Mouse (Mus musculus) c-Kit-positive CD71-positive TER-119-positive erythroid progenitor cells, embryonic 14.5 days (primary cell): ENCODE results near the gene Ppfia3.

ENCODE experiments used
- DNase-seq: peaks from one replicate; pipeline ENCODE4 v3.0.0-alpha.2; 2013; ENCODE audit warnings: low spot score

The Ppfia3 gene

DNA sequence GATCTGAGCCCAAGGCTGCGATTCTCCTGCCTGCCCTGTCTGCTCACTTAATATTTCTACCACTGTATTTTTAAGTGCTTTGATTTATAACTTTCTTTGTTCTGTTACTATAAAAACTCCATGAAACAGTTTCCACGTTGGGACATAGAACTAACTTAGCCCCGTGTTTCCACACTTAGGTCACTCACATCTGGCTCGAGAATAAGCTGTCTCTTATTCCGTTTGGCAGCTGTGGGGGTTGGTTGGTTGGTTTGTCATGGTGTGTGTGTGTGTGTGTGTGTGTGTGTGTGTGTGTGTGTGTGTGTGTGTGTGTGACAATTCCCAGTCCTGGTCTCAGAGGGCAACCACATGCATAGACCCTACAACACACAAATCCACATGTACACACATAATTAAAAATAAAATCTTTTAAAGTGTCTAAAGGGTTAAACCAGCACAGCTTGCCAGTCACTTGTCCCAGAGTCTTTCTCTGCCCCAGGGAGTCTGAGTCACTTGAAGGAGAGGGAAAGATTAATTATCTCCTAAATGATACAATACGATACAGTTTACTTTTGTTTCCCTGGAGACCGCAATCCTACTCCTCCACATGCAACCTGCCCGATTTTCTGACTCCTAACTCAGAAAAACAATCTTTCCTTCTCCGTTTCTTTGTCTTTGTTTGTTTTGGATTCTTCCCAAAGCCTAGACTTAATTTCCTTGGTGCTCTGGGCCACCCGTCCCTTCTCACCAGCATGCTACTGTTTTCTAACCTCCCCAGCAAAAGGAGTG is 53.9 kb downstream of the Ppfia3 start:
- DNase-seq: no peak

GRCm38 (mm10) chr7:45312023-45312422 is 54.8 kb downstream of the Ppfia3 start:
- DNase-seq: no peak

DNA sequence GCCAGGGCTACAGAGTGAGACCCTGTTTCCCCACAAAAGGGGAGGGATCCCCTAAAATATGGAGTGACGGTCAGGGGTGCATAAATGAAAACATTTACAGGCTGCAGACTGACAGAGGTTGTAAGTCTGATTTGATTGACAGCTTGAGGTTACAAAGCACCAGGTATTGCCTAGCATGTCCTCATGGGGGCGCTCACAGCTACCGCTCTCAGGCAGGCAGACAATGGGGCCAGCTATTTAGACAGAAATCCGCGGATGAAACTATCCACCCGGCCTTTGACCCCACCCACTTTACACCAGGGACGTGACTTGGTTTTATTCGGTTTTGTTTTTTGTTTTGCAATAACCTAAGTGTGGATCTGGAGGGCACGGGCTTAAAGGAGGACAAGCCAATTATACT is 57.4 kb downstream of the Ppfia3 start:
- peak; percentile 29 for DNase-seq

- DNase-seq: no peak
Observed at GRCm38 (mm10) chr7:45308551-45309240, 58.1 kb downstream of the Ppfia3 start.

GRCm38 (mm10) chr7:45305275-45305674 is 61.5 kb downstream of the Ppfia3 start:
- DNase-seq: peak; percentile 54

- no peak for DNase-seq
Observed at GRCm38 (mm10) chr7:45304869-45305268, 62.0 kb downstream of the Ppfia3 start.

DNA sequence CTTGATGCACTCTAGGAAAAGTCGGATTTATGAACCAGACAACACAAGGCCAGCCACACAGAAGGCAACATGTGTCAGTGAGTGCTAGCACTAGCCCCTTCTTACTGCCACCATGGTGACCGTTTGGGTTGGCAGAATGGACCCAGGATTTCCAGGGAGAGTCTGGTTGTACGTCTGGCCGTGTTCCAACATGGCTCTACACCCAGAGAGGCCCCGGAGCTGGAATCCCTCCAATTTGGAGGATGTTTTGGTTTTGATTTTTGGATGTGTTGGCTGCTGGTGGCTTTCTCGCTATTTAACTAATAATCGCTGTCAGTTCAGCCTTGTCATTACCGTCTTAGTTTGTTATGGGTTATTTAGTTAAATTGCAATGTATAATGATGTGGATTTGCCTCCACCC is 64.2 kb downstream of the Ppfia3 start:
- no peak for DNase-seq

DNA sequence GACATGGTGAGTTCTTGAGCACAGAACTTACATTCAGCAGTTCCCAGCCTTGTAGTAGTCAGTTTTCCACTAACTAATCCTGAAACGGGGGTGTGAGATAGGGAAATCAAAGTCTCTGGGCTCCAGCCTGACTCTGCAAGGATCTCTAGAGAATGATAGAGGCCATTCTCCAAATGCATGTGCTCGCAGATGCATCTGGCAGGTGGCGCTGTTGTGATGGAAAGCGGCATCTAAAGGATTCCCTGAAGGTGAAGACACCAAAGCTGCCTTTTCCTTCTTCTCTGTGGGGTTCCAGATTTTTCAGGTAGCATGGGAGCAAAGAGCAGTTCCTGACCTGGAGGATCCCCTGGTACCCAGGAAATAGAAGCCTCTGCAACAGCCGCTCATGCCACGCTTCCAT is 66.5 kb downstream of the Ppfia3 start:
- DNase-seq: peak; percentile 22

DNA sequence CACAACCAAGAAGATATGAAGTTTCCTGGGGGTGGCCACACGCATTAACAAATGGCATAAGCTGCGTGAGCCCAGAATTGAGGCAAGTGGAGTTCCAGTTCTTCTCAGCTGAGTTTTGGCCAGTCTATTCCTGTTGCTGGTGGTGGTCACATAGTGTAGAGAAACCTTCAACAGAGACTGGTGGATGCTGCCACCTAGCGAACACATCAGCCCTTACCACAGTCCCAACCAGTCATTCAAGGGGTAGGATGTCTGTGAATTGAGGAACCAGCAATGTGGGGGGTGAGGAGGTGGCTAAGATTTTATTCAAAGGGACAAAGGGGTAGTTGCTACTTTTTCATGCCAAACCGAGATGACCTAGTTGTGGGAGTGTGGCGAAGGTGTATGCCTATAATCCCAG is 67.1 kb downstream of the Ppfia3 start:
- peak; percentile 21 for DNase-seq

DNA sequence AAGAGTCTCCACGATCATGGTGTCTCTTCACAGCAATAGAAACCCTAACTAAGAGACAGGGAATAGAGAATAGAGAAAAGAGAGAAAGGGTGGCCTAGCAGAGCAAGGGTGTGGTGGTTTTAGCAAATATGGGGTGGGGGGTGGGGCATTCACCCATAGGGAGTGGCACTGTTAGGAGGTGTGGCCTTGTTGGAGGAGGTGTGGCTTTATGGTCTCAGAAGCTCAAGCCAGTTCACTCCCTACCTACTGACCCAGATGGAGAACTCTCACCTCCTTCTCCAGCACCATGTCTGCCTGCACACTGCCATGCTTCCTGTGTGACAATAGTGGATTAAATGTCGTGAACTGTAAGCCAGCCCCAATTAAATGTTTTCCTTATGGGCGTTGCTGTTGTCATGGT is 69.3 kb downstream of the Ppfia3 start:
- no peak for DNase-seq

DNA sequence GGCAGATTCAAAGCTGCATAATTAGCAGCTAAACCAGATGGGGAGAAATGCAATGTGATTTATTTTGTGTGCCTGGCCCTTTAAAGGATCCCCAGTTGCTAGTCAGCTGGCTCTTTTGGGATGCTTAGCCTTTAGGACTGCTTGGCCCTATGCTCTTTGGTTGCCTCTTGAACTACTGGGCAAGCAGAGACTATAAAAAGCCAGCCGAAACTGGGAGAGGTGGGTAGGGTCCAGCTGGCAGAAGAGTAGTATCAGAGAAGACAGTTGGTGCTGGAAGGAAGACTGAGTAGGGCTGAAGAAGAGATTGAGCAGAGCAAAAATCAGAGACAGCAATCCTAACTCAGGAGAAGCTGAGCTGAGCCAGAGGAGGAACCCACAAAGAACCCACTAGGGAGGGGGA is 70.2 kb downstream of the Ppfia3 start:
- no peak for DNase-seq
